Mouse (Mus musculus) common myeloid progenitor, adult 5-6 weeks (primary cell): ENCODE measurements around the gene Mrpl52. TPM values are rescaled to one million over a fixed set of nuclear protein-coding genes. Genes with fewer than 3 reads are reported as not detected.

Experiments used
- ATAC-seq: replicated peaks from 2 replicates; pipeline ENCODE4 v1.8.0; 2016; ENCODE audit warnings: low read depth, mild to moderate bottlenecking, moderate TSS enrichment, inconsistent platforms; ENCODE audit not compliant: poor library complexity, severe bottlenecking
- total RNA-seq: library from RNA; stranded (forward); fragments of 200-1000, 187-1606 nt; gene quantifications from 2 replicates; pipeline ENCODE4 v1.2.3, GENCODE M21; 2017

Mrpl52 gene
- total RNA-seq = 139 and 219 TPM in 2 replicates

GRCm38 (mm10) chr14:54426689-54427398, at the start of gene Mrpl52:
Gene Mrpl52 (plus strand): TSS chr14:54426909.
- peak; percentile 81 for ATAC-seq

- no peak for ATAC-seq
Measured at GRCm38 (mm10) chr14:54377166-54377565, 49.5 kb upstream of the Mrpl52 start.

- ATAC-seq = no peak
Measured at GRCm38 (mm10) chr14:54379571-54379970, 47.1 kb upstream of the Mrpl52 start.

GRCm38 (mm10) chr14:54380616-54381015, 46.1 kb upstream of the Mrpl52 start:
- ATAC-seq = no peak

- no peak for ATAC-seq
Measured at GRCm38 (mm10) chr14:54381816-54382215, 44.9 kb upstream of the Mrpl52 start.

GRCm38 (mm10) chr14:54382641-54383040, 44.1 kb upstream of the Mrpl52 start:
- no peak for ATAC-seq

GRCm38 (mm10) chr14:54383355-54383771, 43.3 kb upstream of the Mrpl52 start:
- ATAC-seq = peak; percentile 65

- peak; percentile 61 for ATAC-seq
Measured at GRCm38 (mm10) chr14:54384396-54384795, 42.3 kb upstream of the Mrpl52 start.

- no peak for ATAC-seq
Measured at GRCm38 (mm10) chr14:54385968-54386618, 40.6 kb upstream of the Mrpl52 start.

GRCm38 (mm10) chr14:54387546-54387945, 39.2 kb upstream of the Mrpl52 start:
- ATAC-seq = no peak

- no peak for ATAC-seq
Measured at GRCm38 (mm10) chr14:54390843-54391242, 35.9 kb upstream of the Mrpl52 start.

- ATAC-seq = no peak
Measured at GRCm38 (mm10) chr14:54393794-54394193, 32.9 kb upstream of the Mrpl52 start.

- no peak for ATAC-seq
Measured at GRCm38 (mm10) chr14:54394309-54394708, 32.4 kb upstream of the Mrpl52 start.

GRCm38 (mm10) chr14:54396685-54397084, 30.0 kb upstream of the Mrpl52 start:
- ATAC-seq = no peak

- ATAC-seq = peak; percentile 39; the same call in 1 of the 2 replicates
Measured at GRCm38 (mm10) chr14:54397872-54398527, 28.7 kb upstream of the Mrpl52 start.

GRCm38 (mm10) chr14:54398528-54398916, 28.2 kb upstream of the Mrpl52 start:
- ATAC-seq = 0 out of 2 replicates have a peak, but pooled peaks have one; percentile 22

- no peak for ATAC-seq
Measured at GRCm38 (mm10) chr14:54398921-54399382, 27.8 kb upstream of the Mrpl52 start.

- ATAC-seq = no peak
Measured at GRCm38 (mm10) chr14:54401723-54402122, 25.0 kb upstream of the Mrpl52 start.

- no peak for ATAC-seq
Measured at GRCm38 (mm10) chr14:54408336-54409056, 18.2 kb upstream of the Mrpl52 start.

- ATAC-seq = peak; percentile 61
Measured at GRCm38 (mm10) chr14:54409057-54409645, 17.6 kb upstream of the Mrpl52 start.
